Mouse (Mus musculus) ES-E14 (cell line): Measurements from ENCODE around the gene Pth1r.

Source experiments
- HCFC1 ChIP-seq: IDR thresholded peaks from 2 replicates; pipeline ENCODE4 v1.6.1; 2012; ENCODE audit warnings: low read length, inconsistent platforms, borderline replicate concordance; ENCODE audit not compliant: insufficient read depth
- MAFK ChIP-seq: IDR thresholded peaks from 2 replicates; pipeline ENCODE4 v1.6.1; 2014; ENCODE audit warnings: mild to moderate bottlenecking, low read depth, low read length, inconsistent platforms; ENCODE audit not compliant: insufficient read depth
- ZC3H11A ChIP-seq: IDR thresholded peaks from 2 replicates; pipeline ENCODE4 v1.6.1; 2012; ENCODE audit warnings: low read depth, mild to moderate bottlenecking, inconsistent platforms, low read length, borderline replicate concordance

GRCm38 (mm10) chr9:110781256-110781721 lies 34.3 kb upstream of the Pth1r start:
- TF ChIP-seq HCFC1 (no peak), MAFK (no peak), ZC3H11A (peak; percentile 50)
